Mouse (Mus musculus) hindbrain, postnatal 0 days (tissue): Measurements from ENCODE around the gene Hmmr. TPM values are rescaled to one million over a fixed set of nuclear protein-coding genes. Genes with fewer than 3 reads are reported as not detected.

Source experiments
- ATAC-seq: fragments of 200-750 bp; cut with Nextera tagmentation; 2 replicates; pipeline ENCODE4 v1.8.0; 2017; ENCODE audit warnings: mild to moderate bottlenecking, moderate TSS enrichment, moderate library complexity
- DNase-seq: peaks from one replicate; pipeline ENCODE4 v3.0.0-alpha.2; 2015; ENCODE audit warnings: low spot score
- H3K27ac ChIP-seq: fragments of 300-500 bp; sonication (generic); 2 replicates; pipeline ENCODE4 v1.5.1; 2014; ENCODE audit warnings: mild to moderate bottlenecking
- H3K27me3 ChIP-seq: fragments of 300-500 bp; sonication (generic); 2 replicates; pipeline ENCODE4 v1.6.1; 2014; ENCODE audit warnings: low read length, mixed read lengths; ENCODE audit not compliant: insufficient read depth
- H3K36me3 ChIP-seq: fragments of 300-500 bp; sonication (generic); 2 replicates; pipeline ENCODE4 v1.6.1; 2014; ENCODE audit warnings: low read length, mixed read lengths; ENCODE audit not compliant: insufficient read depth
- H3K4me1 ChIP-seq: fragments of 300-500 bp; sonication (generic); 2 replicates; pipeline ENCODE4 v1.6.1; 2014; ENCODE audit warnings: antibody characterized with exemption, low read length, mixed read lengths; ENCODE audit not compliant: insufficient read depth
- H3K4me2 ChIP-seq: fragments of 300-500 bp; sonication (generic); 2 replicates; pipeline ENCODE4 v1.6.1; 2014; ENCODE audit warnings: low read depth, mild to moderate bottlenecking, low read length, moderate library complexity, mixed read lengths
- H3K4me3 ChIP-seq: fragments of 300-500 bp; sonication (generic); 2 replicates; pipeline ENCODE4 v1.5.1; 2014; ENCODE audit warnings: low read length
- H3K9ac ChIP-seq: fragments of 300-500 bp; sonication (generic); replicated peaks from 2 replicates; pipeline ENCODE4 v1.6.1; 2014; ENCODE audit warnings: mild to moderate bottlenecking, low read length, moderate library complexity, mixed read lengths
- H3K9me3 ChIP-seq: fragments of 300-500 bp; sonication (generic); 2 replicates; pipeline ENCODE4 v1.6.1; 2016; ENCODE audit warnings: low read length, mixed read lengths
- CTCF ChIP-seq: IDR thresholded peaks from 2 replicates; pipeline ENCODE4 v1.5.1; 2016; ENCODE audit warnings: antibody characterized with exemption, control low read depth, low read depth
- WGBS: fragments of 180-500 bp; shearing (Covaris S2); extraction: QIAGEN DNeasy Blood & Tissue Kit; methylation state at CpG from one replicate; pipeline ENCODE4 v1.1.7; 2014; 5-methylcytosine and 5-hydroxymethylcytosine counted together
- polyA plus RNA-seq: library from polyadenylated mRNA; unstranded; fragments of >200 nt; fragmentation: Nextera tagmentation; extraction: Ambion mirVana; gene quantifications from 2 replicates; pipeline ENCODE4 v1.2.1, GENCODE M21; 2015
- total RNA-seq: library from RNA; depleted of rRNA; stranded (reverse); fragments of >200 nt; gene quantifications from 2 replicates; pipeline ENCODE4 v1.2.3, GENCODE M21; 2014

The Hmmr gene
- total and polyA plus RNA-seq, 2 experiments from 2014 or later = 4.8 to 6.1 TPM

GRCm38 (mm10) chr11:40755968-40756367 lies 22.7 kb upstream of the Hmmr start:
- WGBS = 84% methylated on average over 8 of the region's 8 CpGs
- DNase-seq = no peak
- H3K4me1 ChIP-seq = peaks cover 6% of the 10 kb centered on the region
- no peak overlapping the region for H3K27ac ChIP-seq
- no peak for TF ChIP-seq CTCF
- no peak for ATAC-seq
- H3K9ac ChIP-seq = no peak overlapping the region
- H3K9me3 ChIP-seq = no peaks in the 10 kb centered on the region
- H3K36me3 ChIP-seq = no peaks in the 10 kb centered on the region
- H3K27me3 ChIP-seq = no peaks in the 10 kb centered on the region
- H3K4me2 ChIP-seq = peak overlapping the region; percentile 92
- no peak overlapping the region for H3K4me3 ChIP-seq

GRCm38 (mm10) chr11:40755109-40755627 lies 21.9 kb upstream of the Hmmr start, which contains the start of gene Ccng1:
Ccng1 (minus strand) TSS chr11:40755311.
- H3K4me3 ChIP-seq = peak within 1 kb of the TSS; percentile 90
- H3K36me3 ChIP-seq = no peaks in the 10 kb centered on the region
- under 1% methylated on average over 25 of the region's 25 CpGs for WGBS
- peak; percentile 96 for DNase-seq
- H3K9me3 ChIP-seq = no peaks in the 10 kb centered on the region
- H3K27ac ChIP-seq = peak within 1 kb of the TSS; percentile 62; the same call in 1 of the 2 replicates
- H3K27me3 ChIP-seq = no peaks in the 10 kb centered on the region
- H3K4me2 ChIP-seq = peak within 1 kb of the TSS; percentile 92
- no peak for TF ChIP-seq CTCF
- peak within 1 kb of the TSS; percentile 78 for H3K9ac ChIP-seq
- peaks cover 6% of the 10 kb centered on the region for H3K4me1 ChIP-seq
- peak; percentile 99 for ATAC-seq

DNA sequence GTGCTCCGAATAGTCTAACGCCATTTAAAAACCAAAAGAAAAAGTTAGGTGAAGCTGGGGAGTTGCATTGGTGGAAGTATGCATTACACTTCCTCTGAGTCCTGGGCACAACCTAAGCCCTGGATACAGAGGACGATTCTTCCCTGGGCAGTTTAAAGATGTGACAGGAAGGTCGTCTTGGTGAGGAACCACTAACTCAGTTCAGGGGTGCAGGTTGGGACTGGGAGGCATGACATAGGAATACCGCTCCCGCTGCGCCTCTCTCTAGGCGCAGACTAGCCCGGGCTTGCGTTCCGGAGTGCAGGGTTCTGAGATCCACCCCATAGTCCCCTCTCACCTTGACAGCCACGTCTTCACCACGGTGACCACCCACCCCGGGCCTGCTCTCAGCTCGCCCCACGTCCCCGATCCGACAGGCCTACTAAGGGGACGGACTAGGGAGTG lies 21.5 kb upstream of the Hmmr start:
- TF ChIP-seq CTCF = no peak
- Histone ChIP-seq H3K27ac (peak overlapping the region; percentile 62; the same call in 1 of the 2 replicates), H3K4me2 (peak overlapping the region; percentile 92), H3K27me3 (no peaks in the 10 kb centered on the region), H3K4me1 (peaks cover 6% of the 10 kb centered on the region), H3K9me3 (no peaks in the 10 kb centered on the region), H3K36me3 (no peaks in the 10 kb centered on the region; the same call in 1 of the 2 replicates), H3K9ac (peak overlapping the region; percentile 78), H3K4me3 (peak overlapping the region; percentile 90)
- DNase-seq = peak; percentile 15
- ATAC-seq = no peak; the same call in 1 of the 2 replicates
- 3% methylated on average over 19 of the region's 19 CpGs for WGBS

- TF ChIP-seq CTCF = no peak
- no peak for ATAC-seq
- WGBS = 75% methylated on average over 6 of the region's 6 CpGs
- H3K9me3 ChIP-seq = no peaks in the 10 kb centered on the region
- no peak overlapping the region for H3K4me2 ChIP-seq
- H3K4me3 ChIP-seq = 0 out of 2 replicates have a peak overlapping the region, but pooled peaks have one; percentile 90
- DNase-seq = no peak
- no peaks in the 10 kb centered on the region for H3K27me3 ChIP-seq
- H3K9ac ChIP-seq = no peak overlapping the region
- H3K27ac ChIP-seq = no peak overlapping the region
- H3K36me3 ChIP-seq = no peaks in the 10 kb centered on the region; the same call in 1 of the 2 replicates
- H3K4me1 ChIP-seq = peaks cover 6% of the 10 kb centered on the region
Observed at GRCm38 (mm10) chr11:40753836-40754235, 20.6 kb upstream of the Hmmr start.

DNA sequence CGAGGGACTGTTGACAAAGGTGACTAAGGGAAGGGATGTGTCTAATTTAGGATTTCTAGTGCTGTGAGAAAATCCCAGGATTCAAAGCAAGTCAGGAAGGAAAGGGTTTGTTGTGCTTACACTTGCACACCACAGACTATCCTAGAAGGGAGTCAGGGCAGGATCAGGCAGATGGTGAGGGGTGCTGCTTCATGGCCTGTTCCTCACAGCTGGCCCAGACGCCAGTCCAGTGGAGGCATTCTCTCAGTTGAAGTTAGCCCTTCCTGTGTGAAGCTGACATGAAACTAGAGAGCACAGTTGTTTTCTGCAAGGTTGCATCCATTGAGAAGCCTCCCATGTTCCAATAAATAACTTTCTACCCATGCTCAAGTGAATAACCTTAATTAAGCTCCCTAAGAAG lies 14.5 kb upstream of the Hmmr start:
- no peak for ATAC-seq
- WGBS = 78% methylated on average over 2 of the region's 2 CpGs

DNA sequence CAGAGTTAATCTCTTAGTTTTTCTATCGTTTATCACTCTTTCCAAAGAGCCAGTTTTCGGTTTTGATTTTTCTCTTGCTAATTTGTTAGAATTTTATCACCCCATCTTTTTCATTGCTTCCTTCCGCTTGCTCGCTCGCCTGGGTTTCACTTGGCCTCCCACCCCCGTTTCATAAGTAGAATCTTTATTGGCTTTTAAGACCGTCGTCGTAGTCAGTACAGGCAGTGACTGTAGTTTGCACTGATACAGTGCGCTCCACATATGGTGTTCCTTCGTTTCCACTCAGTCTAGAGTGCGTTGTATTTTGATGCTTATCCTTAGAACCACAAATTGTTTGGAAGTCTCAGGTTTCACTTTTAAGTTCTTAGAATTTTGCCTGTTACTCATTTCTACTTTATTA lies 13.1 kb upstream of the Hmmr start:
- H3K9me3 ChIP-seq = no peaks in the 10 kb centered on the region
- no peak for ATAC-seq
- H3K4me1 ChIP-seq = no peaks in the 10 kb centered on the region
- H3K27ac ChIP-seq = no peak overlapping the region
- no peak overlapping the region for H3K4me2 ChIP-seq
- H3K4me3 ChIP-seq = no peak overlapping the region
- H3K36me3 ChIP-seq = no peaks in the 10 kb centered on the region; the same call in 1 of the 2 replicates
- H3K27me3 ChIP-seq = no peaks in the 10 kb centered on the region
- DNase-seq = no peak
- TF ChIP-seq CTCF = no peak
- no peak overlapping the region for H3K9ac ChIP-seq
- WGBS = 93% methylated on average over 12 of the region's 12 CpGs

More for the DNA sequence above, 14.5 kb upstream of the Hmmr start:
- Histone ChIP-seq H3K9ac (no peak overlapping the region), H3K4me1 (no peaks in the 10 kb centered on the region), H3K9me3 (no peaks in the 10 kb centered on the region), H3K27me3 (no peaks in the 10 kb centered on the region), H3K4me2 (no peak overlapping the region), H3K4me3 (no peak overlapping the region), H3K36me3 (no peaks in the 10 kb centered on the region; the same call in 1 of the 2 replicates), H3K27ac (no peak overlapping the region)
- TF ChIP-seq CTCF = no peak
- no peak for DNase-seq

GRCm38 (mm10) chr11:40744348-40744747 lies 11.1 kb upstream of the Hmmr start:
- no peak overlapping the region for H3K4me2 ChIP-seq
- H3K36me3 ChIP-seq = peaks cover 12% of the 10 kb centered on the region; the same call in 1 of the 2 replicates
- H3K9me3 ChIP-seq = no peaks in the 10 kb centered on the region
- ATAC-seq = no peak
- H3K4me1 ChIP-seq = no peaks in the 10 kb centered on the region
- H3K27ac ChIP-seq = no peak overlapping the region
- no peak overlapping the region for H3K9ac ChIP-seq
- H3K4me3 ChIP-seq = no peak overlapping the region
- no peak for TF ChIP-seq CTCF
- DNase-seq = no peak
- H3K27me3 ChIP-seq = no peaks in the 10 kb centered on the region
- WGBS = 86% methylated on average over 3 of the region's 3 CpGs
